Mouse (Mus musculus) granulocyte monocyte progenitor cell, adult 5-6 weeks (primary cell): ENCODE measurements around the gene Grip1. TPM values are rescaled to one million over a fixed set of nuclear protein-coding genes. Genes with fewer than 3 reads are reported as not detected.
A peak's percentile ranks its signal among the peaks of the same experiment; 100 is the strongest.

Experiments used
- ATAC-seq: replicated peaks from 2 replicates; pipeline ENCODE4 v1.8.0; 2016; ENCODE audit warnings: mild to moderate bottlenecking, moderate TSS enrichment, inconsistent platforms; ENCODE audit not compliant: poor library complexity, severe bottlenecking
- total RNA-seq, 2 experiments: library from RNA; stranded (forward) in 1 of 2; stranded (reverse) in 1 of 2; fragments of 200-712, 200-1000 nt in 1 of 2; fragments of >200 nt in 1 of 2; fragmentation: Nextera tagmentation in 1 of 2; gene quantifications; 2 replicates each; pipeline ENCODE4 v1.2.3; 2014 to 2017

The Grip1 gene
- total RNA-seq, 2 experiments from 2014 or later = not detected

- no peak for ATAC-seq
Observed at GRCm38 (mm10) chr10:120026437-120026836, 572.8 kb downstream of the Grip1 start.

DNA sequence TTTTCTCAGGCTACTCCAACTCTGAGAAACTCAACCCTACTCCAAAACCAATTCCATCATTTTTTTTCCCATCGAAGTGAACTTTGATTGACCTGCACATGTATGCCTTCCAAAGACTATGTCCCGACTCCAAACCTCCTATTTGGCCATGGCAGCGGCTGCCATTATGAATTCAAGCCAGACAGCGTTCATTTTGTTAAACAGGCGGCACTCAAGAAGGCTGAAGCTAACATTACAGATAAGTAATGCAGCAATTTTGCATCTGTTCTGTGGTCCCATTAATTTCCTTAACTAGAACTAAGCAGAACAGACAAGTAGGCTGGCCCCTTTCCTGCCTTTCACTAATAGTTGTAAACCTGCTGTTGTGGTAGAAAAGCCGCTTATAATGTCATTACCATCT, 577.3 kb downstream of the Grip1 start:
- ATAC-seq = no peak

DNA sequence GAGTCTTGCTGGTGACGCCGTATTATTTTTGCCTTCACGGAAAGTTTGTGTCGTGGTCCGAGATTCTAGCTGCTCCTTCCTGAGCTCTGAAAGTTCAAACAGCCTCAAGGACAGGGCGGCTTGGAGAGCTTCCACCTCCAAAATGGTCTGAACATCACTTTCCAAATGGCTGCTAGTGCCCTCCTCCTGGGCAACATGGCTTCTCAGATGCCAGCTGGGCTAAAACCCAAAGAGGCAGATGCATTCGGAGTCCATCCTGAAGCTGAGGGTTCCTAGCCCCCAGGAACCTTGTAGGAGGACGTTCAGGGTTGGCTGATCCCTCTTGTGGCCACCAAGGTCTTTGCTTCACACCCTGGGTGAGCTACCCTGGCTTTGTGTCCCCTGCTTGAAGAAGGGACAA, 577.7 kb downstream of the Grip1 start:
- ATAC-seq = no peak

DNA sequence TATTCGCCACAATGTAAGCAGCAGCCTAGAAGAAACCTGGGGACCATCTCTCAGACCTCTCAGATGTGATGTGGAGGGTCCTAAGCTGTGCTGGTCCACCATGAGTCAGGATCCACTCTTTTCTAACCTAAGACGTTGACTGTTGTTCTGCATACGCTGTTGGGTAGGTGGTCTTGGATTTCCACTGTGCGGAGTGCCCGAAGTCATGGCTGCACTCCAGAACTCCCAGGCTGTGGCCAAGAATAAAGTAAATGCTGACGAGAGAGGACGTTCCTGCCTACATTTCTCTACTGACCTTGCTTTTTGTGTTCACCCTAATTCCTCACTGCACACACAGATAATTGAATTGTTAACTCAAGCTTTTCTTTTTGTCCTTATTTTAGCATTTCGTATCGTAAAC, 580.2 kb downstream of the Grip1 start:
- no peak for ATAC-seq

DNA sequence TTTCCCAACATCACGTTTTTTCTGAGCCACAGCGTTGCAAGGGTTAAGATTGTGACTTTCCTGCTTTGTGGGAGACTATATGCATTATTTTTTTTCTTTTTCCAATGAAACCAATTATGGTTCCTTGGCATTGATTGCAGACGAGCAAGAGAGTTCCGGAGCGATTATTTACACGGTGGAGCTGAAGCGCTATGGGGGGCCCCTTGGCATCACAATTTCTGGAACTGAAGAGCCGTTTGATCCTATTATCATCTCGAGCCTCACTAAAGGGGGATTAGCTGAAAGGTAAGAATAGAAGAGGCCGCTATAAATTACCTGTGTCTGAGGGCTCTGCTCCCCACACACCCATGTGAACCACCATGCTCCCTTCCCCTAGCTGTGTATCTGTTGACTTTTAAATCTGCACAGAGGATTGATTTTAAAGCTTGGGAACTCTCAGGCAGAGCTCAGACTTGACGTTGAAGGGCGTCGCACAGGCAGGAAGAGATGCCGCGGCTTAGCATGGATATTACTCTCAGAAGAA, 581.6 kb downstream of the Grip1 start:
- ATAC-seq = no peak

DNA sequence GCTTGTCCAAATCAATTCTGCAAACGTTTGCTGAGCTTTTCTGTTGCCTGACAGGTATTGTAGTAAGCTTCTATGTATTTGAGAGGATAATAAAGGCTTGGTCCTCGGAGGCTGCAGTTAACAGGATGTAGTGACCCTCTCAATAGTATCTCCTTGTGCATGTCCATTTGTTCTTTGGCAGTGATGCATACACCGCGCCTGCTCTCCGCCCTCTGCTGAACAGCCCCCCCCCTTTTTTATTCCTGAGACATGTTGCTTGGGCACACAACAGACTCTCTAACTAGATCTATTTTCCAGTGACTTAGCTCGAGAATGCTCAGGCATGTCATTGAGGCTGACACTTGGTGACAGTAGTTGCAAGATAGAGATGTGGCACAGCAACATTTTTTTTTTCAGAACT, 582.2 kb downstream of the Grip1 start:
- no peak for ATAC-seq

- no peak for ATAC-seq
Observed at GRCm38 (mm10) chr10:120038194-120038593, 584.6 kb downstream of the Grip1 start.

GRCm38 (mm10) chr10:120044237-120044636, 590.6 kb downstream of the Grip1 start:
- no peak for ATAC-seq

- no peak for ATAC-seq
Observed at GRCm38 (mm10) chr10:120044714-120045234, 591.1 kb downstream of the Grip1 start.

DNA sequence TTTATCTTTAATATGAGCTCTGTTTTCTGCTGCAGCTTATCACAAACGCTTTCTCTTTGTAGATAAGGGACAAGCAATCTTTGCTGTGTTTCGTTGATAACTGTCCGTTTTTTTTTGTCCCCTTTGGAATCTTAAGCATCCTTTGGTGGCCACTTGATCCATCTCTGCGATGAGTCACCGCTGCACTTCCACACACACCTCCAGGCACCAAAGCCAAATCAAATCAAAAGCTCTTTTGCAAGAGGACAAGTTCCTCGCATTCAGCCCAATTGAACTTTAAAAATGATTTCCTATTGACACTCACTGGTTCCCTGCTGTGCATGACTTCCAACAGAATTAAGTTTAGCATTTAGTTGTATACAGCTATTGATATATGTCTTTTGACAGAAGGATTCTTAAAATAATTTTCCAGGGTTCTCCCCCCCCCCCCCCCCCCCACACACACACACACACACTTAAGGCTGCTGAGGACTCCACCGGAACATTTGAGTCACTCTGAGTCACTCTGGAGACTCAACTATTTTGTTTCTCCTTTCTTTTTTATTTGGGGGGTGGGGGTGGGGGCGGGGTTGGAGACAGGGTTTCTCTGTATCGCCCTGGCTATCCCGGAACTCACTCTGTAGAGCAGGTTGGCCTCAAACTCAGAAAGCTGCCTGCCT, 607.1 kb downstream of the Grip1 start:
- no peak for ATAC-seq

DNA sequence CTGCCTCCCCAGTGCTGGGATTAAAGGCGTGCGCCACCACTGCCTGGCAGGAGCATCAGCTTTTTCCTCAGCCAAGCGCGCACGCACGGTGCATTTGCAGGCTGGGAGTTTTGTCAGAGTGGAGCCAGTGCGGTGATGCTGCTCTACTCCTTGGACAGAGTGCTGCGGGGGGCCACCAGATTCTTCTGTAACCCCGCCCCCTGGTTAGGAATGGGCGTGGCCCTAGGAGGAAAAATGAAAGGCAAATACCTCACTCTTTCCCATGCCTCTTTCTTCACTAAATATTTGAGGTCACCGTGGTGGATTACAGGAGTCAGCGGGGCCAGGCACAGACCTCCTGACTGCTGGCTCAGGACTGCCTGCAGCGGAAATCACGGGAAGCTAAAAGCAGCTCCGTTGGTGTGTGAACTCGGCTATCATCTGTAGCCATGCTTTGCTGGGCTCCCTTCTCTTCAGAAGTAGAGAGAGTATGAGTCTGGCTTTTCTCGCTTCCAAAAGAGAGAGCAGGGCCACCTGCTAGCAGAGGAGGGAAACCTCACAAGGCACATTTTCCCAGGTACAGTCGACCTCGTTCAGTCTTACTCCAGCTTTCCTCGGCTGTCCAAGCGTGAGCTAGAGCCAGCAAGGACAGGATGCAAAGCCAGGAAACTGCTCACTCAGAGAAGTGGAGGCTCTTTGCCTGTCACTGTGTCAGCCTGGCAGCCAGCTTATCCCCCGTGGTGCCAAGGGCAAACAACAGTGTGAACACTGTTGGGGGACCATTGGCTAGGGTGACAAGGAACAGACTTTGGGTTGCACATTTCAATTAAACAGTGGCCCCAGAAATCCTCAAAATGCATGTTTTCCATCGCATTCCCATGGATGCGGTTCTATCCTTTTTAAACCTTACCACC, 607.9 kb downstream of the Grip1 start:
- peak; percentile 32 for ATAC-seq

GRCm38 (mm10) chr10:120064424-120064823, 610.8 kb downstream of the Grip1 start:
- peak; percentile 82 for ATAC-seq

DNA sequence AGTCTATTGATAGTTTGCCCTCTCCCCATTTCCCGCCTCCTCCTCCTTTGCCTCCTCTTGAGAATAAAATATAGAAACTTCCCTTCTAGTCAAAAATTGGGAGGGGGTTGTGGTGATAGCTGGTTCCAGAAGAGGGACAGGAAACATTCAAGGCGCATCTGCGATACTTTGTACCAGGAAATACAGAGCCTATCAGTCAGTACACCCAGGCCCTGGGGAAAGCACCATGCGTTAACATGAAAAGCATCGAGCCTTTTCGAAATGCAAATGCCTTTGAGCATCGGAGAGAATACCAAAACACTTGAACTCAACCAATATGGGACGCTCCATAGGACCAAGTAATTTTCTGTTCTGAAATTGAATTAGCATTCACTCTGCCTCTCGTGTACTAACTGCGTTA, 612.7 kb downstream of the Grip1 start:
- ATAC-seq = no peak

DNA sequence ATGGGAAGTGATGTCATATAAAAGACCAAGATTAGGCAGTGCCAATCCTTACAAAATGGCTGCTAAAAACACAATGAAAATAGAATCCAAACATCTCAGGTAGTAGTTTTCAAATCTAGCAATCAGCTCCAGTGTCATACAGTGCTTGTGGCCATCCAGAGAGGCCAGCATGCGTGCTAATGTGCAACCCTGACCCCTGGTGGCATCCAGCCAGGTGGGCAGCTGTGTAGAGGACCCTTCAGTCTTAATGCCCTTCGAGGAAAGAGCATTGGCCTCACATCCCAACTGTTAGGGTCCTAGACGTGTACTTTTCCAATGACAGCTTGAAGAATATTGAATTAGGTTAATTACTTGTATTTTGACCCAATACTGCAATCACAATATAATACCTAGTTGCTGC, 624.2 kb downstream of the Grip1 start:
- ATAC-seq = no peak

DNA sequence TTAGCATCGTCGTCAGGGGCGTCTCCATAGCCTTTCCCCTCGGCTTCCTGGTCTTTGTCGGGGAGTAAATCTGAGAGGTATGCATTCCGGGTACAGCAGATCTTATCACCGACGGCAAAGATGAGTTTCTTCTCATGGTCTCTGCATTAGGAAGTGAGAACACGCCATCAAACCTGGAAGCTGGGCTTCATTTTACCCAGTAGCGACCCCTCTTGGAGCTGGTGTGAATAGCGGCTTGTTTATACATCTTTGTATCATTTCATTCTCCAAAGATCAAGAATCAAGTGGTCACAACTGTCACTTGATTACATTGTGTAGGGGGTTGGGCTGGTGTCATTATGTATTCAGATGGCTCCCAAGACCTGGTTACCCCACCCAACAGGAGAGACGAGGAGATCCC, 638.9 kb downstream of the Grip1 start:
- ATAC-seq = no peak

- ATAC-seq = no peak
Observed at GRCm38 (mm10) chr10:120095136-120095535, 641.5 kb downstream of the Grip1 start.

DNA sequence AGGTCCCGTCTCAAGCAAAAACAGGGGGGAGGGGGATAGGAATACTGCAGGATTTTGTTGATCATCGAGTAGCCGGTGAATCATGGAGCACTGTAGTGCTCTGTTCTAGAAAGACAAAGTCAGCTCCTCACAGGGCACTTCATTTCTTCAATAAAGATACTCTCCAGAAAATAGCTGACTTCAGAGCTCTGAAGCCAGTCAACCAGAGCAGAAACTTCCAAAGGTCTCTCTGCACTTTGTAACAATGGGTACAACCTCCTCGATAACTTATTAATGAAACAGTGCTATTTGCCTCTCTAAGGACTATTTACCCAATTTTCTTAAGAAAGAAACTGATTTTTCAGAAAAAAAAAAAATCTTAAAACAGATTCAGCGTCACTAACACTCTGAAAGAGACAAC, 642.1 kb downstream of the Grip1 start:
- ATAC-seq = no peak

GRCm38 (mm10) chr10:120097564-120097963, 643.9 kb downstream of the Grip1 start:
- ATAC-seq = no peak

DNA sequence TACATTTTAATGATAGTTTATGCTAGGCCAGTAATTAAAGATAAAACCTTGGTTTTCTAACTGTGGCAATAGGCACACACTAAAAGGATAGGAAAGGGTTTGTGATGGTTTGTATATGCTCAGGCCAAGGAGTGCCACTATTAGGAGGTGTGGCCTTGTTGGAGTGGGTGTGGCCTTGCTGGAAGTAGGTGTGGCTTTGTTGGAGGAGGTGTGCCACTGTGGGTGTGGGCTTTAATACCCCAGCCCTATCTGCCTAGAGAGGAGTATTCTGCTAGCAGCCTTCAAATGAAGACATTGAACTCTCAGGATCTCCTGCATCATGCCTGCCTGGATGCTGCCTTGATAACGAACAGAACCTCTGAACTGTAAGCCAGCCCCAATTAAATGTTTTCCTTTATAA, 647.2 kb downstream of the Grip1 start:
- no peak for ATAC-seq

GRCm38 (mm10) chr10:120111691-120112319, 658.2 kb downstream of the Grip1 start:
- ATAC-seq = no peak
